Mouse (Mus musculus): ENCODE measurements around the gene Pamr1.

The Pamr1 gene

DNA sequence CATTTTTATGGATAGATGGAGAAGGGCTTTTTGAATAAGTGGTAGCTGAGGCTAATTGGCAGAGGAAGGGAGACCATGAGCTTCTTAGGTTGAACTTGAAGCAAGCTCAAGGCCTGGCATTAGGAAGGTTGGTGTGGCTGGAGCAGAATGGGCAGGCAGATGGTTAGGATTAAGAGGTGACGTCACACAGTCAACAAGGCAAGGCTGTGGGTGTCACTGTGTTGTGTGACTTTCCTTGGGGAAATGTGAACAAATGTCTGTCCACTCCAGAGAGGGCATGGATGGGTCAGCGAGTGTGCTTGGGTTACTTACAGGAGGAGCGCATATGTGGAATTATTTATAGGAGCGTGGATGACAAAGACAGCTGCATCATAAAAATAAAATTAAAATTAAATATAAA, 50.7 kb downstream of the Pamr1 start:
- DNase-seq, result no peak

- no peak for DNase-seq
These were observed 60.7 kb downstream of the Pamr1 start for GRCm38 (mm10) chr2:102610485-102610884.

GRCm38 (mm10) chr2:102616637-102617036, 66.8 kb downstream of the Pamr1 start:
- no peak for DNase-seq

DNA sequence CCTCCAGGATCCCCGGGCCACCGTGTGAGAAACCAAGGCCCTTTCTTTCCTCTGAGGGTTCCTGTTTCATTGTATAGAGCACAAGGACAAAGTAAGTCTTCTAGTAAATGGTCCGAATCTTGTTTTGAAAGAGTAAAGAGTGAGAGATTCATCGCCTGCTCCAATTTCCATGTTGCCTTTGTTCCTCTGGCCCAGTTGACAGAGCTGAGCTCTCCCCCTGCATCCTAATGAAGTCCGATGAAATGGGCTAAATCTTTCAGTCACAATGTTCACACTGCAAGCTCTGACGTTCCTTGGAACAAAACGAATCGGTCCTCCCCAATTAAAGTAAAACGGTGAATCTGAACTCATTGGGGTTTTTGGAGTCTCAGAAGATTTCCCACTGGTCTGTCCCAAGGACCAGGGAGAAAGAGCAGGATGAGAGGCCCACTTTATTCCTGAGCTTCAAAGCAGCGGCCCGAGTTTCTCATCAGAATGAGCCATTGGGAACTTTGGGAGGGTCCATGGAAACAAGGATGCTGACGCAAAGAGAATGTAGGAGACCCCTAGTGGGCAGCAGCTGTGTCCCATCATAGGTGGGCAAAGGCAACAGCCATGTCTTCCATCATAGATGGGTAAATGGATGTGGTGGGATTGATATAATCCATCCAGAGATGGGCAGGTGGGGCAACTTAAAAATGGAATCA, 71.1 kb downstream of the Pamr1 start:
- DNase-seq, result no peak

GRCm38 (mm10) chr2:102622176-102622575, 72.4 kb downstream of the Pamr1 start:
- no peak for DNase-seq

GRCm38 (mm10) chr2:102622943-102623342, 73.1 kb downstream of the Pamr1 start:
- no peak for DNase-seq

GRCm38 (mm10) chr2:102624538-102624937, 74.7 kb downstream of the Pamr1 start:
- DNase-seq, result no peak

DNA sequence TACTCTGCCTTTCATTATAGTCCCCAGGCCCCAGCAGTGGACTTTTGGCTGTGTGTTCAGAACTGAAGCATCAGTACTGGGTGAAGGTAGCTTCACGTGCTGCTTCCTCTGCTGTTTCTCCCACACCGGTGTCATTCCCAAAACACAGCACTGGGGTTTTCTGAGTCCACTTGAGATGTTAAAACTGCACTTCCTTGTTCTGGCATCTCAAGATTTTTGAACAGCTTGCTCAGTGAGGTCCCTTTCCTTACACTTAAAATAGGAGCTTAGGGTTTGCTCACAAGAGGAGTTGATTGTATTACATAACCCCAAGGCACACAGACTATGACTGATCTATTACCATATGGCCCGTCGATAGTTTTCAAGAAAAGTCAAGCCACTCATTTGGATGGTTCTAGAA, 82.5 kb downstream of the Pamr1 start:
- no peak for DNase-seq

- no peak for DNase-seq
These were observed 84.2 kb downstream of the Pamr1 start for GRCm38 (mm10) chr2:102634010-102634409.

- no peak for DNase-seq
These were observed 85.8 kb downstream of the Pamr1 start for GRCm38 (mm10) chr2:102635523-102636060.

- no peak for DNase-seq
These were observed 86.3 kb downstream of the Pamr1 start for GRCm38 (mm10) chr2:102636116-102636600.

GRCm38 (mm10) chr2:102638140-102638539, 88.3 kb downstream of the Pamr1 start:
- DNase-seq, result no peak

DNA sequence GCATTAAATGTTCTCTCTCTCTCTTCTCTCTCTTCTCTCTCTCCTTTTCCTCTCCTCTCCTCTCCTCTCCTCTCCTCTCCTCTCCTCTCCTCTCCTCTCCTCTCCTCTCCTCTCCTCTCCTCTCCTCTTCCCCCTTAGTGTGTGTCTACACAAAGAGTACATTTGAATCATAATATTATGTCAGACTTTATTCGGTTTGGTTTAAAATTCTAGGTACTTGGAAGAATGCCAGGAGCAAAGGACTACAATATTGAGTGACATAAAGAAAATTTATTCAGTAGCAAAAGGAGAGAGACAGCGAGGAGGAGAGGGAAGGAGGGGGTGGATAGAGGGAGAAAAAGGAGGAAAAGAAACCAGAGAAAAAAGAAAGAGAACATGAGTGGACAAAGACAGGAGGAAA, 88.9 kb downstream of the Pamr1 start:
- no peak for DNase-seq

GRCm38 (mm10) chr2:102648845-102649500, 99.2 kb downstream of the Pamr1 start:
- DNase-seq, result no peak

DNA sequence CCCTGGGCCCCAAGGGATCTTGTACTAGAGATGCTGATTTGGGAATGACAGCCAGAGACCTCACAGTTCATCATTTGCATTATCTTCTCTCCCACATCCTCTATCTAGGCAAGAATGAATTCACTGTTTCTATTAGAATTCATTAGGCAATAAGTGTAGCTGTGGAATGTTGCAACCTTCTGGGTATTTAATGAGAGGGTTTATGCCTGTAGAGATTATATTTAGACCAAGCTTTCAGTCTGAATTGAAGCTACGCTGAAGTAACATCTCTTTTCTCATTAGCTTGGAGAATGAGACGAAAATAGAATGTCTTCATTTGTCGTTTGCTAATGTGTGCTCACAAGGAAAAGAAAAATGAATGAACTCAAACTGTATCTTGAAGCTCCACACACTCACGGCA, 100.5 kb downstream of the Pamr1 start:
- no peak for DNase-seq

- no peak for DNase-seq
These were observed 106.3 kb downstream of the Pamr1 start for GRCm38 (mm10) chr2:102655966-102656725.

DNA sequence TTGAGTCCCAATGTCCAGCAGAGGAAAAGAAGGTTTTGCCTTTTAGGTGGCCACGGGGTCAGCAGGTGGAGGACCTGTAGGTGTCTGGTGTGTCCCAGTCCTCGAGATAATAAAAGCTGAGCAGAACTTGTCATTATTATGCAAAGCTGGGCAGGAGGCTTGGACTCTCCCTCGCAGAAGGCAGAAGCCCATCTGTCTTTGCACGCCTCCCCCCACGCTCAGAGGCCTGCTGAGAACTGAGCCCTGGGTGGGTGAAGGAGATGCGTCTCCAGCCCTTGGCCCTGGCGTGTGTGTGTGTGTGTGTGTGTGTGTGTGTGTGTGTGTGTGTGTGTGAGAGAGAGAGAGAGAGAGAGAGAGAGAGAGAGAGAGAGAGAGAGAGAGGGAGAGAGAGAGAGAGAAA, 107.9 kb downstream of the Pamr1 start:
- DNase-seq, result no peak

- DNase-seq, result no peak
These were observed 108.4 kb downstream of the Pamr1 start, which contains the start of gene Slc1a2 for GRCm38 (mm10) chr2:102658163-102658660. TSS of gene Slc1a2 (plus strand) at chr2:102658659.

DNA sequence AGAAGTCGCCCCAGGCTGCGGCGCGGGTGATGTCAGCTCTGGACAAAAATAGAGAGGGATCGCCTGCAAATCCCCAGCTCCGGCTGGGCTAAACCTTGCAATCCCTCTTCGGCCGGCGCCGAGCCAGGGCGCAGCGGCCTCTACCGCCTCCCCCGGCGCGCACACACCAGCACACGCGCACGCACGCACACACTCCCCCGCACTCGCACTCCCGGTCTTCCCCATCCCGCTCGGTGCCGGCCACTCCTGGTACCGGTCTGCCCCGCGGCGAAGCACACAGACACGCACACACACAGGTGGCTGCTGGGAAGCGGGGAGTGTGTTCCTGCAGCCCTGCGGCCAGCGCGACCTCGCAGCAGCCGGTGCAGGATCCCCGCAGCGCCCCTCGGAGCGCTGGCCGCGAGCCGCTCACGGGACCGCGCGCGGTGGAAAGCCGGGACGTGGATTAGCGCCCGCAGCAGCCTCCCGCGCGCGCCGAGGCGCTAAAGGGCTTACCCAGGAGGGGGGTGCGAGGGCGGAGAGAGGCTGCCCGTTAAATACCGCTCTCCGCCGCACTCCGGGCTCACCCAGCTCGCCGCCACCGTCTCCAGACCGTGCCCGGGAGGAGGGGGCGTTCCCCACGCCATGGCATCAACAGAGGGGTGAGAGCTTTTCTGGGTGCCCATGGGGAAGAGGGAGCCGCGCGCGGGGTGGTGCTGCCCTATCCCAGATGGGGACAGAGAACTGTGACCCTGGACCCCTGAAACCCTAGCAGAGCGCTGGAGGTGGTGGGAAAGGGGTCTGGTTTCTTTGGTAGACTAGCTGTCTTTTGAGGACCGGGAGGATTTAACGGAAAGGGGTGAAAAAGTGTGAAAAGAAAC, 109.1 kb downstream of the Pamr1 start:
- no peak for DNase-seq

DNA sequence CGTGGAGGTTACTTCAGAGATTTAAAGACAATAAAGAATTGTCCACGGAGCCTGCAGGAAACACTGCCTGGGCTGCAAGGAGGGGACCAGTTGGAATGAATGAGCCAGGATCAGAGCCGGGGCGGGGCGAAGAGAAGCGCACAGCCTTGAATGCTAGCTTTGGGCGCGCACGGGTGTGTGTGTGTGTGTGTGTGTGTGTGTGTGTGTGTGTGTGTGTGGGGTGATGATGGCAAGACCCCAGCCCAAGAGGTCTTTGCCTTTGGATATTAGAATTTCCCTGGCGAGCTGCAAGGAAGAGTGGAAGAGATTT, 109.7 kb downstream of the Pamr1 start:
- no peak for DNase-seq

GRCm38 (mm10) chr2:102661052-102661451, 111.2 kb downstream of the Pamr1 start:
- no peak for DNase-seq

DNA sequence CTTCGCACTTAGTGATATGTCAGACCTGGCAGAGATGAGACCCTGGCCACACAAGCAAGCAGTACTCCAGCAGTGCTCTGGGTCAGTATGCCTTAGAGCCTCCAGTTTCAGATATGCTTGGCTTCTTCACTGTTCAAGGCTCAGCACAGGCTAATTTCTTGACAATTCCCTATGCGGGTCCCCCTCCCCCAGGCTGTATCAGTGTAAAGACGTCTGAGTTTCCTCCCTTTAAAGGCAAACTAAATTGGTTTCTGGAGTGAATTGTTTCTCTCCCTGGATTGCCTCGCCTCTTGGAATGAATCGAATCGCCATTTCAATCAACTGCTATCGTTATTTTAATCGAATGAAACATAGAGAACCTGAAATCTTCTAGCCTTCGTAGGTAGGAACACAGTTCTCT, 113.1 kb downstream of the Pamr1 start:
- DNase-seq, result no peak

DNA sequence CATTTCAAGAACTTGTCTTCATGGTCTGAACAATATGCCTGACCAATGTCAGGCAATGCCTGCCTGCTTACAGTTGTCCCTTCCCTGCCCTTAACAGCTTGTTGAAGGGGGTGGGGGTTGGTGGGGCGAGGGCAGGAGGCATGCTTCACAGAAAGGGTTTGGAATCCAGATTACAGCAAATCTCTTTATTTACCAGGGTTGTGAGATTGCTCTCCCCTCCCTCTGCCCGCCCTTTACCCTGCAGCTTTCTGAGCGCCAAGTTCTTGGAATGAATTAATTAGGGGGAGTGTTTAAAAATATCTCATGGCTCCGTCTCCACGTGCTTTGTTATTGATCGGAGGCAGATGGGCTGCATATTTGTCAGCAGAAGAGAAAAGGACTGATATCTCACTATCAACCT, 113.5 kb downstream of the Pamr1 start:
- no peak for DNase-seq
